Comparison of ENCODE assay signal across 20 mouse cellular contexts in the genomic region with DNA sequence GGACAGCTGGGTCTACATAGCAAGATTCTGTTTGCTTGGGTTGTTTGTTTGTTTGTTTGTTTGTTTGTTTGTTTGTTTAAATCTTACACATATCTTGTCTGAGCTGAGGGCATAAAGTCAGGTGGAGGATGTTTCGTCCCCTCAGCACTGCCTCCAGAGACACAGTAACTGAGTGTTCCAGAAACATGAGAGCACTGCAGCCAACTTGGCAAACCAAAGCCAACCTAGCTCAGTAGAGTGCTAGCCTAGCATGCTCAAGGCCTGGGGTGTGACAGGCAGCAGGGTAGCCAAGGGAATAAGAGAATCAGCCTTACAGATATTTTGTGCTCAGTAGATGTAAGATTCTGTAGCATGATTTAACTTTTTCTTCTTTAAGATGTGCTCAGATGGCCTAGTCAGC. TPM values are rescaled to one million over a fixed set of nuclear protein-coding genes. Genes with fewer than 3 reads are reported as not detected.
DNase-seq lines count a peak whose midpoint lies in the region; ATAC-seq and TF ChIP-seq lines count a peak whose summit lies in the region.
"Had no signal": no experiment of that assay in that cellular context is flagged by ENCODE, and none has a peak within 500 bp of the region (broad histone marks: within the 10 kb centered on the region; RNA-seq: fewer than 3 reads in every experiment).

No protein-coding gene starts in this region.

- intact Hi-C loops in gastrocnemius, adult 2 months (cut with DNase I) = loop anchor here (5.0 kb wide), 1 partner anchor 42 kb away; the partner anchor contains the start of genes Ganc and Tmem87a
- intact Hi-C loops in gastrocnemius, postnatal 14 days (cut with DNase I; ENCODE audit: low total_unique reads) = no loop called here

- DNase-seq in gastrocnemius, adult 2 months = peak; percentile 82
- DNase-seq in gastrocnemius, postnatal 10 days = no peak
- DNase-seq in gastrocnemius, adult 8-10 months (ENCODE audit: low spot score in 2 of 2) = peak; percentile 31 to 45
- peak; percentile 30 for DNase-seq in gastrocnemius, postnatal 14 days
- peak; percentile 79 for DNase-seq in skeletal muscle tissue, adult 2 months (ENCODE audit: low read depth, low spot score)
- no peak for DNase-seq in cerebellum, adult 8-10 months
- DNase-seq in hindbrain, postnatal 0 days (ENCODE audit: low spot score) = no peak
- DNase-seq: adrenal gland, adult 2 months; adrenal gland, postnatal 10 days; adrenal gland, postnatal 25 days; cerebellum, adult 11 months; cerebellum, adult 18-20 months; cerebellum, adult 9-10 months; cerebellum, postnatal 10 days; cerebellum, postnatal 25 days had no signal

- H3K9ac ChIP-seq in hindbrain, postnatal 0 days (replicated peaks; ENCODE audit: low read length) = no peak overlapping the region
- H3K9ac ChIP-seq: embryonic facial prominence, embryonic 12.5 days; forebrain, embryonic 13.5 days; forebrain, embryonic 15.5 days had no signal

- H3K4me2 ChIP-seq in hindbrain, postnatal 0 days (ENCODE audit: low read depth, low read length) = no peak overlapping the region
- H3K4me2 ChIP-seq: embryonic facial prominence, embryonic 12.5 days; forebrain, embryonic 13.5 days; forebrain, embryonic 15.5 days had no signal

- no peaks in the 10 kb centered on the region for H3K36me3 ChIP-seq in hindbrain, postnatal 0 days (ENCODE audit: insufficient read depth, low read length)
- H3K36me3 ChIP-seq: embryonic facial prominence, embryonic 10.5 days; embryonic facial prominence, embryonic 12.5 days; forebrain, embryonic 15.5 days had no signal

- peak overlapping the region; percentile 89 for H3K27ac ChIP-seq in gastrocnemius, adult 2 months
- no peak overlapping the region for H3K27ac ChIP-seq in hindbrain, postnatal 0 days
- H3K27ac ChIP-seq: embryonic facial prominence, embryonic 10.5 days; embryonic facial prominence, embryonic 12.5 days; forebrain, embryonic 13.5 days; forebrain, embryonic 15.5 days had no signal

- H3K4me1 ChIP-seq in hindbrain, postnatal 0 days (ENCODE audit: insufficient read depth, low read length) = no peaks in the 10 kb centered on the region
- H3K4me1 ChIP-seq: embryonic facial prominence, embryonic 10.5 days; embryonic facial prominence, embryonic 12.5 days; forebrain, embryonic 13.5 days; forebrain, embryonic 15.5 days had no signal

- no peak overlapping the region for H3K4me3 ChIP-seq in gastrocnemius, adult 2 months
- H3K4me3 ChIP-seq in hindbrain, postnatal 0 days (ENCODE audit: low read length) = no peak overlapping the region
- H3K4me3 ChIP-seq: embryonic facial prominence, embryonic 10.5 days; embryonic facial prominence, embryonic 12.5 days; forebrain, embryonic 13.5 days; forebrain, embryonic 15.5 days had no signal

- TF ChIP-seq CTCF in gastrocnemius, adult 2 months (IDR thresholded peaks at IDR 0.05) = no peak
- no peak for TF ChIP-seq CTCF in hindbrain, postnatal 0 days (IDR thresholded peaks at IDR 0.05; ENCODE audit: low read depth)

- WGBS in hindbrain, postnatal 0 days = 85% methylated on average over 1 of the region's 1 CpGs

- no peak for ATAC-seq in hindbrain, postnatal 0 days
- ATAC-seq: forebrain, embryonic 13.5 days; forebrain, embryonic 15.5 days had no signal

- H3K27me3 ChIP-seq in hindbrain, postnatal 0 days (ENCODE audit: insufficient read depth, low read length) = no peaks in the 10 kb centered on the region
- H3K27me3 ChIP-seq: embryonic facial prominence, embryonic 12.5 days; forebrain, embryonic 13.5 days; forebrain, embryonic 15.5 days had no signal

- H3K9me3 ChIP-seq in hindbrain, postnatal 0 days (ENCODE audit: low read length) = no peaks in the 10 kb centered on the region
- H3K9me3 ChIP-seq: embryonic facial prominence, embryonic 10.5 days; embryonic facial prominence, embryonic 12.5 days; forebrain, embryonic 13.5 days; forebrain, embryonic 15.5 days had no signal

RNA-seq across cellular contexts. Expression of gene Capn3, which starts 11.3 kb away (rescaled TPM):
- 100 to 1,000 TPM; 126 to 149 TPM for total RNA-seq in gastrocnemius, adult 2 months (2021)
- total RNA-seq in gastrocnemius, postnatal 10 days (2021) = 10 to 100 TPM; 92.4 to 94.1 TPM
- total RNA-seq in gastrocnemius, adult 8-10 months (2022) = 100 to 1,000 TPM; 126 to 145 (median 128) TPM
- 10 to 100 TPM; 88.0 to 92.1 TPM for total RNA-seq in gastrocnemius, postnatal 14 days (2021)
- 0.42 and 5.5 TPM in 2 replicates for total RNA-seq in hindbrain, postnatal 0 days (2014; rRNA removed)
- 1.2 TPM in 2 replicates for polyA plus RNA-seq in hindbrain, postnatal 0 days (2015; fragmentation: Nextera tagmentation; extraction: Ambion mirVana)
- total RNA-seq: MEL had no signal

RNA-seq across cellular contexts. Expression of gene Tmem87a, which starts 40.6 kb away (rescaled TPM):
- 10 to 100 TPM; 31.4 to 51.8 TPM for total RNA-seq in gastrocnemius, adult 2 months (2021)
- 10 to 100 TPM; 36.4 to 40.4 TPM for total RNA-seq in gastrocnemius, postnatal 10 days (2021)
- 10 to 100 TPM; 36.6 to 47.1 (median 43.3) TPM for total RNA-seq in gastrocnemius, adult 8-10 months (2022)
- total RNA-seq in gastrocnemius, postnatal 14 days (2021) = 10 to 100 TPM; 33.0 to 42.5 TPM
- 23.2 and 25.0 TPM in 2 replicates for total RNA-seq in hindbrain, postnatal 0 days (2014; rRNA removed)
- 7.4 and 7.9 TPM in 2 replicates for polyA plus RNA-seq in hindbrain, postnatal 0 days (2015; fragmentation: Nextera tagmentation; extraction: Ambion mirVana)

RNA-seq across cellular contexts. Expression of gene Ganc, which starts 40.8 kb away (rescaled TPM):
- total RNA-seq in gastrocnemius, adult 2 months (2021) = 10 to 100 TPM; 29.7 to 34.3 TPM
- 10 to 100 TPM; 29.1 to 30.8 TPM for total RNA-seq in gastrocnemius, postnatal 10 days (2021)
- total RNA-seq in gastrocnemius, adult 8-10 months (2022) = 10 to 100 TPM; 36.3 to 42.9 (median 37.6) TPM
- total RNA-seq in gastrocnemius, postnatal 14 days (2021) = 10 to 100 TPM; 31.8 to 37.0 TPM
- total RNA-seq in hindbrain, postnatal 0 days (2014; rRNA removed) = 7.5 and 10.5 TPM in 2 replicates
- 8.2 and 9.1 TPM in 2 replicates for polyA plus RNA-seq in hindbrain, postnatal 0 days (2015; fragmentation: Nextera tagmentation; extraction: Ambion mirVana)

Comparison
In these comparisons a context has a peak if more than half of its experiments do, and no peak if none do; other contexts are left out.
1. DNase-seq: peak in gastrocnemius, adult 2 months (single experiment), gastrocnemius, adult 8-10 months (2 of 2), gastrocnemius, postnatal 14 days (single experiment) and skeletal muscle tissue, adult 2 months (single experiment); none in gastrocnemius, postnatal 10 days (single experiment), cerebellum, adult 8-10 months (single experiment) and hindbrain, postnatal 0 days (single experiment).
2. RNA of gene Capn3, which starts 11.3 kb away (total RNA-seq): 126 to 149 TPM in gastrocnemius, adult 2 months, 126 to 145 TPM in gastrocnemius, adult 8-10 months, 92.4 to 94.1 TPM in gastrocnemius, postnatal 10 days and 88.0 to 92.1 TPM in gastrocnemius, postnatal 14 days; 0.42 to 5.5 TPM in hindbrain, postnatal 0 days; every median in the first group is over 10 times any median in the second.